Mouse (Mus musculus) adrenal gland, postnatal 36 days (tissue): ENCODE measurements around the gene Krtap5-3. TPM values are rescaled to one million over a fixed set of nuclear protein-coding genes. Genes with fewer than 3 reads are reported as not detected.
"Not testable (repeated sequence)": the region's sequence is repeated elsewhere in the genome, so short reads cannot be mapped to it uniquely, and the experiment has no call there.

Experiments used
- DNase-seq, 2 experiments: peaks; one replicate each; pipeline ENCODE4 v3.0.0; 2021; ENCODE audit warnings: mixed read lengths in 1 of 2
- long read RNA-seq, 2 experiments: library from polyadenylated mRNA; stranded (forward); transcript quantifications; one replicate each; pipeline ENCODE4 v2.0.0; 2021; ENCODE audit warnings: borderline sequencing depth in 2 of 2
- total RNA-seq, 2 experiments: library from RNA; stranded (reverse); gene quantifications; 2 replicates each; pipeline ENCODE4 v1.2.3; 2021

The Krtap5-3 gene
- total RNA-seq, result not detected
- long read RNA-seq, experiment 1, result 0 reads
- long read RNA-seq, experiment 2, result 0 reads

- no peak for DNase-seq
Observed at GRCm38 (mm10) chr7:142201064-142201463, at the start of gene Krtap5-3. Gene Krtap5-3, plus strand, starts transcription at chr7:142201364.

DNA sequence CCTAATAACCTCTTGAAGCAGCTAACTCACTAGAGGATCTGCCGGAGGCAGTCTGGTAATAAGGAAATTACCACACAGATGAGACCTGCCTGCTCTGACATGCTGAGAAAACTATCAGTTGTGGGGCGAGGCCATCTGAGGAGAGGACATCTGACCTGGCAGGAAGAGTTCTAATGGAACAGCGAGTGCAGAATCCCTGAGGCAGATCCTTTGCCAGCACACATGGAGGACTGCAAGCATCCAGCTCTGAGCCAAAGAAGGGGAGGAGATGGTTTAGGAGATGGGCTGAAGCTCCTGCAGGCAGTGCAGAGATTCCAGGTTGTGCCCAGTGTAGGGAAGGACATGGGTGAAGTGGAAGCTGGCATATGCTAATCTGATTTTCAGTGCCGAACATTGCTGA lies 49.0 kb upstream of the Krtap5-3 start:
- no peak for DNase-seq

DNA sequence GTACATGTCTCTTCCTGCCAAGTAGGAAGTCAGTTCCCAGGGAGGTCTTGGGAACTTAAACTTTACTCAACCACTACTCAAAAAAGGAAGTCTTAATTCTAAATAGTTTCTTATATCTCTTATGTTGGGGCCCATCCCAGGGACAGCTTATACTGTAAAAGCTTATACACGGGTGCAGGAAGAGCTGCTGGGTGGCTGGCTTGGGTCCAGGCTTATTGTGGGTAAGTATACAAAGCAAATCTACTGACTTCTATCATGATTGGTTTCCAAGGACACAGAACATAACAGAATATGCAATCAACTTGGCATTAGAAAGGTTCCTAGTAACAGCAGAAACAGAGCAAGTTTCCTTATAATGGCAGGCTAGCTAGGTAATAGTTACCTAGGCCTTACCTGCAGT lies 45.9 kb upstream of the Krtap5-3 start:
- no peak for DNase-seq

GRCm38 (mm10) chr7:142157013-142157412 lies 44.2 kb upstream of the Krtap5-3 start, which contains the start of gene Gm29735:
Gene Gm29735, minus strand, starts transcription at chr7:142157113.
- DNase-seq, result not testable (repeated sequence)

DNA sequence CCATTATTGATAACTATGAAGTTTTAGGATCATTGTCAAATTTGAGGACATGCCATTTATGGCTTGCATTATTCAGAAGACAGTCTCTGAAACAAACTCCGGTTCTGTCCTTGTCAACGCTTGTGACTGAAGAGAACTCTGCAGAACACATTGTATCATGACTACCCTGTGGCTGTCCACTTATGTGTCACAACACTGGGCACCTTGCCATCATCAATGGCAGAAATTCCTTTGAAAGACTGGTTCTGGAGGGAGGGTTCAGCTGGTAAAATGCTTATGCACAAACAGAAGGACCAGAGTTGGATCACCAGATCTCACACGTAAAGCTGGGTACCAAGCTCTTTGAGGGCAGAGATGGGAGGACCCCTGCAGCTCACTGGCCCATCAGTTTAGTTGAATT lies 41.8 kb upstream of the Krtap5-3 start:
- peak; percentile 17 to 66 for DNase-seq

GRCm38 (mm10) chr7:142165639-142166038 lies 35.5 kb upstream of the Krtap5-3 start, which contains the start of gene Gm4553:
Gene Gm4553, minus strand, starts transcription at chr7:142165739.
- not testable (repeated sequence) for DNase-seq

DNA sequence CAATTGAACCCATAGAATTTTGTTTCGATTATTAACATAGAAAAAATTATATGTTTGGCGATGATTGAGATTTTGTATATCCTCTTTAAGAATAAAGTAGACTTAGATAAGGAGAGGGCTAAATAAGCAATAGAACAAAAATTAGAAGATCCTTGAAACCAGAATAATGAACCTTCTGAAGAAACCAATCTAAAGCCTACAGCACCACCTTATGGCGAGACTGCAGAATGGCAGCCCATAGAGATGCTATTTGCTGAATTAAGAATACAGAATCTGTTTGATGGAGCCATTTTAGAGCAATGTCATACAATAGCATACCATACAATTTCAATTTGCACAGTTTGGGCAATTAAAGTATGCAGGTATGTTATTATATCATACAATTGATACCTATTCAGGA lies 31.3 kb upstream of the Krtap5-3 start:
- peak in 1 of 2 experiments; percentile 5 for DNase-seq

GRCm38 (mm10) chr7:142175905-142176304 lies 25.3 kb upstream of the Krtap5-3 start, which contains the start of gene Krtap5-2:
Gene Krtap5-2, minus strand, starts transcription at chr7:142176005.
- DNase-seq, result not testable (repeated sequence)

GRCm38 (mm10) chr7:142178685-142179084 lies 22.5 kb upstream of the Krtap5-3 start:
- no peak for DNase-seq

- no peak for DNase-seq
Observed at GRCm38 (mm10) chr7:142181021-142181420, 20.1 kb upstream of the Krtap5-3 start.

DNA sequence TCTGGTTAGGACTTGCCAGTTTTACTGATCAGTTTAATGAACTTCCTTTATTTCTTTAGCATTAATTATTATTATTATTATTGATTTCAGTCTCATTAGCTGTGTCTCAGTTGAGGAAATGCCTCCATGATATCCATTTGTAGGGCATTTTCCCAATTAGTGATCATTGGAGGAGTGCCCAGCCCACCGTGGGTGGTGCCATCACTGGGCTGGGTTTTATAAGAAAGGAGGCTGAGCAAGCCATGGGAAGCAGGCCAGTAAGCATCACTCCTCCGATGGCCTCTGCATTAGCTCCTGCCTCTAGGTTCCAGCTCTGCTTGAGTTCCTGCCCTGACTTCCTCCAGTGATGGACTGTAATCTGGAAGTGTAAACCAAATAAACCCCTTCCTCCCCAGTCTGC lies 13.0 kb upstream of the Krtap5-3 start:
- no peak for DNase-seq

DNA sequence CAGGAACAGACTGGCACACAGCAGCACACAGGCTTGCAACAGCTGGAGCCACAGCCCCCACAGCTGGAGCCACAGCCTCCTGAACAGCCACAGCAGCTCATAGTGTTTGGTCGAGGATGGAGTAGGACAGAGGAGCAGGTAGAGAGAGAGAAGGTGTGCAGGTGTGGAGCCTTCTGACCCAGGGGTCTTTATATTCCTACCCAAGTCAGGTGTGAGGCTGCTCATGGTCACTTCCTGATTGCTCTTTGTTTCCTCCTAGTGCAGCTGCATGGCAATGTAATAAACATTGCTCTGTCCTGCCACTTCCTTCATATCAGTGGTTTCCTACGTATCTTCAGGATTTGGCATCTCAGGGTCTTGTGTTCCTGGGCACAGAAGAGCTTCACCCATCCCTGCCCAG lies 10.9 kb upstream of the Krtap5-3 start, which contains the start of gene Gm10153:
Gene Gm10153, minus strand, starts transcription at position 101 of the 400 bp plus-strand sequence.
- DNase-seq, result no peak

DNA sequence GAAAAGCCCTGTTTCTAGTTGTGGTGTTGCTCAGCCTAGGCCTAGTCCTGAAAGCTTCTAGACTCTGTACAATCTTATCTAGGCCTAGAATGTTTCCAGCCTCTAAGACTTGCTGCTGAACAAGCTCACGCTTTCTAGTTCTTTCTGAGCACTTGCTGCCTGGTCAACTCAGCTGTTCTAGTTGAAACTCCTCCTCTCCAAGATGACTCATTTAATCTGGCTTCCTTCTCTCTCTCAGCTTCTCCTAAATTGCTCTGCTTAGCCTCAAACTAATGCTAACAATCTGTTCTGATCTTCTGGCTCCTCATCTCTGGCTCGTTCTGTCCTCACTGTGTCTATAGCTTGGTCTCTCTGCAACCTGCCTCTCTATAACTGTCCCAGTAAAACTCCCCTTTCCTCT lies 2.4 kb upstream of the Krtap5-3 start:
- no peak for DNase-seq

DNA sequence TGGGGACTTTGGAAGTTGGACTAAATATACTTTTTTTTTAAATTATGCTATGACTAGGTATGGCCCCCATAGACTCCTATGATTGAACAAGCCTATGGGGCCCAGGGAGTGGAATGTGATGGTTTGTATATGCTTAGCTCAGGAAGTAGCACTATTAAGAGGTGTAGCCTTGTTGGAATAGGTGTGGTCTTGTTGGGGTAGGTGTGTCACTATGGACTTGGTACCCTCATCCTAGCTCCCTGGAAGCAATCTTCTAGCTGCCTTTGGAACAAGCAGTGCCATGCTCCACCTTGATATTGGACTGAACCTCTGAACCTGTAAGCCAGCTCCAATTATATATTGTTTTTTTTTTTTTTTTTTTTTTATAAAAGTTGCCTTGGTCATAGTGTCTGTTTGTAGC lies 4.3 kb downstream of the Krtap5-3 start:
- no peak for DNase-seq

DNA sequence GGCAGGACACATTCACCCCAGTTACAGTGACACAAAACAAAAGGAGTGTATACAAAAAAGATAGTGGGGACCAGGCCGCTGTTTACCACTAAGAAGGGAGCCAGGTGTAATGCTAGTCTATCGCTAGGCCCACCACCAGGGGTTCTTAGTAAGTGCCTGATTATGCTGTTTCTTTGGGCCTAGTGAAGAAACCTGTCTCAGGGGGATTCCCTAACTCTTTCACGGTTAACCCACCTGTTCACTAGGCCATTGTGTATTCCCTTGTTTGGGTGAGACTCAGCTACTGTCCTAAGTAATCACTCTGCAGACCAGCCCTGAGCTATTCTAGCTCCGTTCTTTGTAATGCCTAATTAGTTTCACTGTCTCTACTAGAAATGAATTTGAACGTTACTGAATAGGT lies 5.7 kb downstream of the Krtap5-3 start:
- not testable (repeated sequence) for DNase-seq

DNA sequence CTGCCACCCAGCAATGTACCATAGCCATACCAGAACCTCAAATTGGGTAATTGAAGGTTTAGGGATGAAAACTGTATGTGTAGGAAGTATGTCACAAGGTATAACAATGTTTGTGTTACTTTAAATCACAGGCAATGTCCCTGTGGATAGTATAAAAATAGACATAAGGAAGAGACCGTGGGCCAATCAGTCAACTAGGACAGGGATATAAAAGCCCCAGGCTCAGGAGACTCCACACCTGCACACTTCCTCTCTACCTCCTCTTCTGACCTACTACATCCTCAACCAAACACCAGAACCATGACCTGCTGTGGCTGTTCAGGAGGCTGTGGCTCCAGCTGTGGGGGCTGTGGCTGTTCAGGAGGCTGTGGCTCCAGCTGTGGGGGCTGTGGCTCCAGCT lies 10.4 kb downstream of the Krtap5-3 start, which contains the start of gene Gm7579:
Gene Gm7579, plus strand, starts transcription at position 301 of the 400 bp plus-strand sequence.
- DNase-seq, result no peak

DNA sequence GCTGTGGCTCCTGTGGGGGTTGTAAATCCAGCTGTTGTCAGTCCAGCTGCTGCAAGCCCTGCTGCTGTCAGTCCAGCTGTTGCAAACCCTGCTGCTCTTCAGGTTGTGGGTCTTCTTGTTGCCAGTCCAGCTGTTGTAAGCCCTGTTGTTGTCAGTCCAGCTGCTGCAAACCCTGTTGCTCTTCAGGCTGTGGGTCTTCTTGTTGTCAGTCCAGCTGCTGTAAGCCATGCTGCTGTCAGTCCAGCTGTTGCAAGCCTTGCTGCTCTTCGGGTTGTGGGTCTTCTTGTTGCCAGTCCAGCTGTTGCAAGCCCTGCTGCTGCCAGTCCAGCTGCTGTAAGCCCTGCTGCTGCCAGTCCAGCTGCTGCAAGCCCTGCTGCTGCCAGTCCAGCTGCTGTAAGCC lies 11.0 kb downstream of the Krtap5-3 start:
- DNase-seq, result not testable (repeated sequence)

GRCm38 (mm10) chr7:142224518-142224917 lies 23.4 kb downstream of the Krtap5-3 start:
- no peak for DNase-seq

DNA sequence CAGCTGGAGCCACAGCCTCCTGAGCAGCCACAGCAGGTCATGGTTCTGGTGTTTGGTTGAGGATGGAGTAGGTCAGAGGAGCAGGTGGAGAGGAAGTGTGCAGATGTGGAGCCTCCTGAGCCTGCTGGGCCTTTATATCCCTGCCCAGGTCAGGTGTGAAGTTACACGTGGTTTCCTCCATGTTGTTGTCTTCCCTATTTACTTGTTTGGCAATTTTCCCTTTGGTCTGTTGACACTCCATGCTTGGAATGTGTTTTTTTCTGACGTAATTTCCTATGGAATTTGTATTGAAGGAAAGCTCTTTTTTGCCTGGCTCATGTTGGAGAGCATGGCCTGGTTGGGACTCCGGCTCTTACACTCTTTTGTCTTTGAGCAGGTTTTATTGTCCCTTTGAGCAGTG lies 28.7 kb downstream of the Krtap5-3 start, which contains the start of gene Krtap5-5:
Gene Krtap5-5, minus strand, starts transcription at position 101 of the 400 bp plus-strand sequence.
- not testable (repeated sequence) for DNase-seq

GRCm38 (mm10) chr7:142231540-142231939 lies 30.4 kb downstream of the Krtap5-3 start:
- no peak for DNase-seq

DNA sequence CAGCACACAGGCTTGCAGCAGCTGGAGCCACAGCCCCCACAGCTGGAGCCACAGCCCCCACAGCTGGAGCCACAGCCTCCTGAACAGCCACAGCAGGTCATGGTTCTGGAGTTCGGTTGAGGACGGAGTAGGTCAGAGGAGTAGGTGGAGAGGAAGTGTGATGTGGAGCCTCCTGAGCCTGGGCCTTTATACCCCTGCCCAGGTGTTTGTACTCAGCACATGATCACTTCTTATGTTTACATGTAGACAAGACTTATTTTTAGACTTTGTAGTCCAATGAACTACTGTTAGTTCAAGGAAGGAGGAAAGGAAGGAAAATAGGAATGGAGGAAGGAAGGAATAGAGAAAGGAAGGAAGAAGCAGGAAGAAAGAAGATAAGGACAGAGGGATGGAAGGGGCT lies 39.8 kb downstream of the Krtap5-3 start, which contains the start of gene Gm40460:
Gene Gm40460, minus strand, starts transcription at position 101 of the 400 bp plus-strand sequence.
- DNase-seq, result no peak

- DNase-seq, result peak; percentile 28 to 57
Observed at GRCm38 (mm10) chr7:142249824-142250223, 48.7 kb downstream of the Krtap5-3 start.
